Comparison of ENCODE assay signal across 9 mouse cellular contexts in genomic region chr14:60086254-60086807, GRCm38 (mm10).
A peak's percentile ranks its signal among the peaks of the same experiment; 100 is the strongest.
DNase-seq lines count a peak whose midpoint lies in the region; ATAC-seq and TF ChIP-seq lines count a peak whose summit lies in the region.
"Had no signal": no experiment of that assay in that cellular context is flagged by ENCODE, and none has a peak within 500 bp of the region (broad histone marks: within the 10 kb centered on the region; RNA-seq: fewer than 3 reads in every experiment).

No protein-coding gene starts in this region.

- no peaks in the 10 kb centered on the region for H3K9me3 ChIP-seq in heart, embryonic 13.5 days
- no peaks in the 10 kb centered on the region for H3K9me3 ChIP-seq in hindbrain, embryonic 14.5 days (ENCODE audit: control insufficient read depth, low read length)
- H3K9me3 ChIP-seq in midbrain, embryonic 12.5 days, result no peaks in the 10 kb centered on the region

- no peak overlapping the region for H3K27ac ChIP-seq in heart, embryonic 13.5 days (replicated peaks)
- 0 out of 2 replicates have a peak overlapping the region, but pooled peaks have one; percentile 15 for H3K27ac ChIP-seq in bone marrow, adult 2 months (ENCODE audit: control insufficient read depth, insufficient read depth, low read depth, low read length, poor library complexity)
- H3K27ac ChIP-seq in hindbrain, embryonic 14.5 days, result 0 out of 2 replicates have a peak overlapping the region, but pooled peaks have one; percentile 38
- no peak overlapping the region for H3K27ac ChIP-seq in midbrain, embryonic 12.5 days (replicated peaks)

- no peak for DNase-seq in heart, postnatal 10 days
- DNase-seq in hindbrain, embryonic 14.5 days (ENCODE audit: low spot score), result no peak
- DNase-seq in layer of hippocampus, adult 11-12 months (ENCODE audit: low spot score), result no peak
- DNase-seq in MN1 (ENCODE audit: low spot score), result no peak

- no peaks in the 10 kb centered on the region for H3K36me3 ChIP-seq in heart, embryonic 13.5 days
- H3K36me3 ChIP-seq in hindbrain, embryonic 14.5 days (replicated peaks; ENCODE audit: control insufficient read depth, insufficient read depth), result no peaks in the 10 kb centered on the region
- no peaks in the 10 kb centered on the region for H3K36me3 ChIP-seq in midbrain, embryonic 12.5 days

- H3K4me2 ChIP-seq in heart, embryonic 13.5 days, result peak overlapping the region; percentile 82
- H3K4me2 ChIP-seq in hindbrain, embryonic 14.5 days (replicated peaks), result peak overlapping the region; percentile 70
- peak overlapping the region; percentile 81 for H3K4me2 ChIP-seq in midbrain, embryonic 12.5 days (replicated peaks)

- TF ChIP-seq POLR2A in bone marrow, adult 2 months (IDR thresholded peaks at IDR 0.05; ENCODE audit: borderline replicate concordance, control insufficient read depth, low read depth, low read length), result no peak

- H3K4me3 ChIP-seq in heart, embryonic 13.5 days, result peak overlapping the region; percentile 53
- no peak overlapping the region for H3K4me3 ChIP-seq in bone marrow, adult 2 months (replicated peaks; ENCODE audit: control insufficient read depth, low read depth, low read length)
- H3K4me3 ChIP-seq in hindbrain, embryonic 14.5 days (replicated peaks; ENCODE audit: low read length), result peak overlapping the region; percentile 55
- H3K4me3 ChIP-seq in midbrain, embryonic 12.5 days, result peak overlapping the region; percentile 57

- TF ChIP-seq CTCF in bone marrow, adult 2 months (IDR thresholded peaks at IDR 0.05; ENCODE audit: control insufficient read depth, insufficient read depth, low read length), result no peak

- peaks cover 11% of the 10 kb centered on the region for H3K4me1 ChIP-seq in heart, embryonic 13.5 days
- no peaks in the 10 kb centered on the region for H3K4me1 ChIP-seq in bone marrow, adult 2 months (ENCODE audit: control insufficient read depth, insufficient read depth, low read length)
- peaks cover 14% of the 10 kb centered on the region for H3K4me1 ChIP-seq in hindbrain, embryonic 14.5 days (replicated peaks; ENCODE audit: control insufficient read depth, insufficient read depth, low read length)
- H3K4me1 ChIP-seq in midbrain, embryonic 12.5 days, result peaks cover 12% of the 10 kb centered on the region

- no peak for ATAC-seq in heart, embryonic 13.5 days (ENCODE audit: extremely low read depth, insufficient number of reproducible peaks, low FRiP score, low TSS enrichment)
- peak; percentile 38; the same call in 1 of the 2 replicates for ATAC-seq in hindbrain, embryonic 14.5 days (ENCODE audit: low FRiP score)
- peak; percentile 39; the same call in 1 of the 2 replicates for ATAC-seq in midbrain, embryonic 12.5 days (ENCODE audit: low FRiP score, low read depth)
- ATAC-seq in erythroblast, adult 5-6 weeks (replicated peaks; ENCODE audit: low FRiP score, poor library complexity, severe bottlenecking), result no peak

- H3K27me3 ChIP-seq in heart, embryonic 13.5 days (replicated peaks), result peaks cover 28% of the 10 kb centered on the region
- no peaks in the 10 kb centered on the region for H3K27me3 ChIP-seq in hindbrain, embryonic 14.5 days (ENCODE audit: control insufficient read depth, insufficient read depth, low read length)
- 0 out of 2 replicates have a peak, but pooled peaks cover 3% of the 10 kb centered on the region for H3K27me3 ChIP-seq in midbrain, embryonic 12.5 days
- H3K27me3 ChIP-seq: CH12.LX had no signal

- intact Hi-C loops in heart, postnatal 10 days (cut with DNase I), result no loop called here

- H3K9ac ChIP-seq in heart, embryonic 13.5 days, result peak overlapping the region; percentile 71
- peak overlapping the region; percentile 75 for H3K9ac ChIP-seq in hindbrain, embryonic 14.5 days
- H3K9ac ChIP-seq in midbrain, embryonic 12.5 days (replicated peaks), result peak overlapping the region; percentile 62

- WGBS in heart, embryonic 13.5 days, result 7% methylated on average over 21 of the region's 21 CpGs
- WGBS in bone marrow, adult 2 months, result 7% methylated on average over 21 of the region's 21 CpGs
- 3% methylated on average over 21 of the region's 21 CpGs for WGBS in hindbrain, embryonic 14.5 days
- WGBS in midbrain, embryonic 12.5 days, result 1% methylated on average over 21 of the region's 21 CpGs

Comparison
In these comparisons a context has a peak if more than half of its experiments do, and no peak if none do; other contexts are left out.
1. ATAC-seq: peak in hindbrain, embryonic 14.5 days (single experiment) and midbrain, embryonic 12.5 days (single experiment); none in heart, embryonic 13.5 days (single experiment) and erythroblast, adult 5-6 weeks (single experiment).
2. H3K27ac ChIP-seq: peak in bone marrow, adult 2 months (single experiment) and hindbrain, embryonic 14.5 days (single experiment); none in heart, embryonic 13.5 days (single experiment) and midbrain, embryonic 12.5 days (single experiment).
3. Peak in every context shown above with its lines, with median percentiles within 50 percentile points of each other: H3K4me2 ChIP-seq and H3K9ac ChIP-seq.